Mouse (Mus musculus) embryonic stem cell, embryonic (primary cell): ENCODE results near the gene Lime1.

ENCODE experiments used
- CTCF ChIA-PET, 4 experiments: fragments of 300-600 bp in 2 of 4; fragments of 350-600 bp in 2 of 4; sonication (Branson Sonifier 250); formaldehyde crosslinking; loops; one replicate each; lab custom pipeline; 2022; ENCODE audit warnings: inconsistent platforms in 2 of 4; lab: Charles Lee
- POLR2A ChIA-PET, 4 experiments: fragments of 300-600 bp in 2 of 4; fragments of 350-600 bp in 2 of 4; sonication (Branson Sonifier 250); formaldehyde crosslinking; loops; one replicate each; lab custom pipeline; 2022; ENCODE audit warnings: antibody characterized with exemption in 4 of 4, inconsistent platforms in 1 of 4; lab: Charles Lee

Gene Lime1

DNA sequence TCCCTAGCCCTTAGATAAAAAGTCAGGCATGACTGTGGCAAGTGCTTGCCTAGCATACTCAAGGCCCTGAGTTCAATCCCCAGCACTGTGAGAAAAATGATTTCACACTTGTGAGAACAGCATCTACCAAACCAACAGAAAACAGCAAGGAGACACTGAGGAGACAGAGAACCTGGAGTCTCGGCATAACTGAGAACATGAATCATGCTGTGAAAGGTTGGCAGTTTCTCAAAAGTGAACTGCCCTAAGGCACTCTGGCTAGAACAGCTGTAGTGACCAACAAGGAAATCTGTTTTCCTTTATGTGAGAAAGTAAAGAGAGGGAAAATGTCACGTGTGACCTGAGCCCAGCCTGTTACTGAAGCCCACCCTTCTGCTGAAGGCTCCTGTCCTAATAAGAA, 33.3 kb downstream of the Lime1 start:
- ChIA-PET POLR2A (interaction anchor here in 3 of 4 experiments (1.0 to 1.5 kb wide), 3 partner anchors 20 to 188 kb away, joined by 3 to 4 read pairs (median 3); no protein-coding TSS in a partner anchor), CTCF (no interaction called here)

DNA sequence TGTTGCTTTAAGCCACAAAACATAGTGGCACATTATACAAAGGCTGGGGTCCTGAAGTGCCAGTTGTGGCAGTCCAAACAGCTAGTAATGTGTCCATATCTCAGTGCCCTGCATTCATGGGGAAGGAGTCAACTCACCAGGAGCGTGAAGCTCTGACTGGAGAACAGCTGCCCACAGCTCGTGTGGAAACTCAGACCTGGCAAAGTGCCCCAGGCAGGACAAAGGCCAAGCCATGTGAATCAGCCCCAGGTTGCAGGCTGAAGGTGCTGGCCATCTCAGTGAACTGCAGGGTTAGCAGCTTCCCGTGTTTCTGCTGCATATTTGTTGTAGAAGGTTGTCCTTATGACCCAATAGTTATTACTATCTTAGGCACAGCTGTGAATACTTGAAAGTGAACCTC, 36.1 kb downstream of the Lime1 start:
- CTCF ChIA-PET, result interaction anchor here in 2 of 4 experiments (0.6 to 0.8 kb wide), 3 partner anchors 24 to 141 kb away, joined by 3 to 6 read pairs (median 3); no protein-coding TSS in a partner anchor
- POLR2A ChIA-PET, result interaction anchor here in 2 of 4 experiments (1.1 to 1.8 kb wide), 2 partner anchors 14 to 185 kb away, joined by 3 to 4 read pairs; no protein-coding TSS in a partner anchor

DNA sequence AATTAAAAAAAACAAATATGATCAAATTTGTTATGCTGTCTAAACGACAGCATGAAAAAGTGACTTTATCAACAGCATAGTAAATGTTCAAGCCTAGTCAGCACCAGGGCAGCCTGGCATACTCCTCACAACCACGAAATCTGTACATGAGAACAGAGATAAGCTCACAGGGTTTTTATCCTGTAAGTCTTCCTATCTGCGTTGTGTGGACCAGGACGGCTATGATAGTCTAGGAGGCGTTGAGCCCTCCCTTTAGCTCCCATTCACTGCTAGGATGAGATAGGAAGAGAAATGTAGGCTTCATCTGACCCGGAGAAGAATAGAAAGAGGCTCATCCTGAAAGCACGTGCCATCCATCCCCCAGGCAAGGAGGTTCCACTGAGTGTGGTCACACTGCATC, 39.5 kb downstream of the Lime1 start:
- ChIA-PET POLR2A (interaction anchor here in 1 of 4 experiments (1.3 to 1.7 kb wide), 4 partner anchors 9 to 33 kb away, joined by 3 to 5 read pairs (median 4); no protein-coding TSS in a partner anchor), CTCF (interaction anchor here in 1 of 4 experiments (0.6 kb wide), 1 partner anchor 565 kb away, joined by 13 read pairs; no protein-coding TSS in a partner anchor)

DNA sequence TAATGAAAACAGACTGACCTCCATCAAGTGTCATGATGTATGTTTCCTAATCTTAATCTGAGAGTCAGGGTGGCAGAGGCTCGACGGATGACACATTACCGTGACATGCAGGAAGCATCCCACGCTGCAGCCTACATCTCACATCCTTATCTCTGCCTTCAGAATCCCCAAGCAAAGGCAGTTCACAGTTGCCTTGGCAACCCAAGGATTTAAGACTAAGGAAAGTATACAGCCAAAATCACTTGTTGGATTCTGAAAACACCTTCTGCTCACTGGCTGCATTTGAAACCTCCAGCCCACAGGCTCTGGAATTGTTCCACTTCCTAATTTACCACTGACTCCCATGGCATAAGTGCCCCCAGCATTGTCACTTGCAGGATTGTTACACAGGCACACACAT, 40.5 kb downstream of the Lime1 start:
- ChIA-PET CTCF (no interaction called here), POLR2A (interaction anchor here in 1 of 4 experiments (1.3 kb wide), 1 partner anchor 10 kb away, joined by 4 read pairs; no protein-coding TSS in a partner anchor)

DNA sequence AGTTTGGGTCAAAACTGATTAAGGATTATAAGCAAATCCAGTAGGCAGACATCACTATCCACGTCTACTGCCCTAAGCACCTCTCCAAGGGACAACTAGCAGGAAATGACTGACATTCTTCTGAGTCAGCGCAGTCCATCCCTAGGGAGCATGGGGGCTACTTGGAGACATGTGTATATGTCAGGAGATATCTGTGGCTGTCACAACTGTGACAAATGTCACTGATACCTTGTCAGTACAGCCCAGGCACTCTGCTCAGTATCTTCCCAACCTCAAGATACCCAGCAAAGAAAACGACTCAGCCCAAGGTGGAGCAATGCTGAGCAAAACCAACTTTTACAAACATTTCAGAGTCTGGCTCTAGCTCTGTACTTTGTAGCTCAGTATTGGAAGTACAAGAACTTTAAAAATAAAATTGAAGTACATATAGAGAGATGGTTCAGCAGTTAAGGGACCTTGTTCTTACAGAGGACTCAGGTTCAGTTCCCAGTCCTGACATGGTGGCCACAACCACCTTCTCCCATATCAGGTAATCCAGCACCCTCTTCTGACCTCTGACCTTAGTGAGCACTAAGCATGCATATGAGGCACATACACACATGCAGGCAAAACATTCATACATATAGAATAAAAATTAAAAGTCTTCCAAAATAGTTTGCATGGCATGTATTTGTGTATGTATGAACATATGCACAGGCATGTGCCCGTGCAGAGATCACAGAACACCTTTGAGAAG, 41.2 kb downstream of the Lime1 start:
- CTCF ChIA-PET, result no interaction called here
- POLR2A ChIA-PET, result no interaction called here

DNA sequence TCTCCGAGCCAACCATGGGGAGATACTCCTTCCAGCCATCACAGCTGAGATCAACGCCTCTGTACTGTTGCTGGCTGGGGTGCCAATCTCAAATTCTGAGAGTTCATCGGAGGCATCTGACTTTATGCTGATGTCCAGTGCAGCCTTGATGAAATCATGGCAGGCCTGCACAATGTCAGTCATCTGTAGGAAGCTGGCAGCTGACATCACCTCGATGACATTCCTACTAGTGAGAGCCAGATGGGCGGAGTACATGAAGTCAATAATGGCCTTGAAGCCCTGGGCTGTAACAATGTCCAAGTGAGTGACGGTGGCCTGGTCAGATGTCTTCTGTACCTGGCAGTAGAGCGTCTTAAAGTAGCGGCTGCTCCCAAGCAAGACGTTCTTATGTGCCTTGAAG, 44.0 kb downstream of the Lime1 start:
- POLR2A ChIA-PET, result interaction anchor here in 2 of 4 experiments (0.6 kb wide), 2 partner anchors 85 to 140 kb away, joined by 3 to 6 read pairs; no protein-coding TSS in a partner anchor
- CTCF ChIA-PET, result interaction anchor here in 1 of 4 experiments (0.6 kb wide), 1 partner anchor 50 kb away, joined by 4 read pairs; no protein-coding TSS in a partner anchor
